Mouse (Mus musculus) common myeloid progenitor, adult 5-6 weeks (primary cell): ENCODE data around the gene Arl15. TPM values are rescaled to one million over a fixed set of nuclear protein-coding genes. Genes with fewer than 3 reads are reported as not detected.
"Not testable (repeated sequence)": the region's sequence is repeated elsewhere in the genome, so short reads cannot be mapped to it uniquely, and the experiment has no call there.

ENCODE experiments used
- ATAC-seq: replicated peaks from 2 replicates; pipeline ENCODE4 v1.8.0; 2016; ENCODE audit warnings: low read depth, mild to moderate bottlenecking, moderate TSS enrichment, inconsistent platforms; ENCODE audit not compliant: poor library complexity, severe bottlenecking
- total RNA-seq: library from RNA; stranded (forward); fragments of 200-1000, 187-1606 nt; gene quantifications from 2 replicates; pipeline ENCODE4 v1.2.3, GENCODE M21; 2017

Arl15 gene
- 15.3 and 18.9 TPM in 2 replicates for total RNA-seq

DNA sequence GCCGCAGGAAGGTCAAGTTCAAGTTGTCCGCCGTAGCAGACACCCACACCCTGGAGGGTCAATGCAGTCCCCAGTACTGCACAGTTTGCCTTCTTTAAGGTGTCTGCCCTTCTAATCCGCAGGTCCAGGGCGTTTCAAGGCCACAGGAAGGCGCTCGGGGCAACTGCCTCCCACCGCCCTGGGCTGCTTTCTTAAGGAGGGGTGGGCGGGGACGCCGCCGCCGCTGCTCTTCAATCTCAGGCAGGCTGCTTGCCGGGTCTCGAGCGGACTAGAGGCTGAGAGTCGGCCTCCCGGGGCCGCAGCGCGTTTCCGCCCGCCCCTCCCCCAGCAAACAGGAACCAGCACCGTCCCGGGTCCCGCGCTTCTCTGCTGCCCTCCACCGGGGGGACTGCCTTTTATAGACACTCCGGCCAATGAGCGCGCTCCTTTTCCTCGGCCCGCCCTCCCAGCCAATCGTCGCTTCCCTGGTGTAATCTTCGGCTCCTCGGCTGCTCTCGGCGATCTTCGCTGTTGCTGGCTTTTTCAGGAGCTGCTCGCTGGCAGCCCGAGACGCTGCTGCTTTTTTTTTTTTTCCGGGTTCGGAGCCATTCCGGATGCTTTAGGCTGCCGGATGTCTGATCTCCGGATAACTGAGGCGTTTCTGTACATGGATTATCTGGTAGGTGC, at the start of gene Arl15:
TSS of gene Arl15 (plus strand) at position 467 of the 666 bp plus-strand sequence.
- peak; percentile 91 for ATAC-seq

DNA sequence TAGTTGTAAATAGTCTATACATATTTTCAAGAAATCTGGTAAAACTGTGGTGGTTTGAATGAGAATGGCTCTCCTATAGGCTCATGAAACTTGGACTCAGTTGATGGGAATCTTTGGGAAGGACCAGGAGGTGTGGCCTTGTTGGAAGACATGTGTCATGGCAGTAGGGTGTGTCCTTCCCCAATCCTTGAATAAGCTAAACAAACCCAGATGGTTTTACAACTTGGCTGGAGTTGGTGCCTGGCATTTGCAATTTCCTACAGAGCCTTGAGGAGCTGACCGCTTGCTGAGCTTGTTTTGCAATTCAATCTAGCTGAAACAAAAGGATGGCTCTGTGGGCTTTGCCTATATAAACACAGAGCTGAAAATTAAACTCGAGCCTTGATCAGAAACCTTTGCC, 49.0 kb upstream of the Arl15 start:
- ATAC-seq = no peak

DNA sequence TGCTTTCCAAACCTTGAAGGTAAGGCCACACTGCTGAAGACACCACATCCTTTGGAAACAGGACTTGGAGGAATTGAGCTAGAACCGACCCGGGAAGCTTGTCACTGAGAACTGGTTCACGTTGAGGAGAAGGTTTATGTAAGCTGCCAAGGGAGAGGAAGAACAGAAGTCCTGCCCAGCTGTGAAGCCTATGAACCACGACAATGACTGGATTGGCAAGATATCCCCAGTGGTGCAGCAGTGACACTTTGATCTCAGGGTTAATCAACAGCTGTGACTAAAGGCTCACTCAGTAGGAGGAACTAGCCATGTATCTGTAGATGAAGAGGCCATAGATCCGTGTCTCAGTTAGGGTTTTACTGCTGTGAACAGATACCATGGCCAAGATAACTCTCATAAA, 43.5 kb upstream of the Arl15 start:
- ATAC-seq = no peak

DNA sequence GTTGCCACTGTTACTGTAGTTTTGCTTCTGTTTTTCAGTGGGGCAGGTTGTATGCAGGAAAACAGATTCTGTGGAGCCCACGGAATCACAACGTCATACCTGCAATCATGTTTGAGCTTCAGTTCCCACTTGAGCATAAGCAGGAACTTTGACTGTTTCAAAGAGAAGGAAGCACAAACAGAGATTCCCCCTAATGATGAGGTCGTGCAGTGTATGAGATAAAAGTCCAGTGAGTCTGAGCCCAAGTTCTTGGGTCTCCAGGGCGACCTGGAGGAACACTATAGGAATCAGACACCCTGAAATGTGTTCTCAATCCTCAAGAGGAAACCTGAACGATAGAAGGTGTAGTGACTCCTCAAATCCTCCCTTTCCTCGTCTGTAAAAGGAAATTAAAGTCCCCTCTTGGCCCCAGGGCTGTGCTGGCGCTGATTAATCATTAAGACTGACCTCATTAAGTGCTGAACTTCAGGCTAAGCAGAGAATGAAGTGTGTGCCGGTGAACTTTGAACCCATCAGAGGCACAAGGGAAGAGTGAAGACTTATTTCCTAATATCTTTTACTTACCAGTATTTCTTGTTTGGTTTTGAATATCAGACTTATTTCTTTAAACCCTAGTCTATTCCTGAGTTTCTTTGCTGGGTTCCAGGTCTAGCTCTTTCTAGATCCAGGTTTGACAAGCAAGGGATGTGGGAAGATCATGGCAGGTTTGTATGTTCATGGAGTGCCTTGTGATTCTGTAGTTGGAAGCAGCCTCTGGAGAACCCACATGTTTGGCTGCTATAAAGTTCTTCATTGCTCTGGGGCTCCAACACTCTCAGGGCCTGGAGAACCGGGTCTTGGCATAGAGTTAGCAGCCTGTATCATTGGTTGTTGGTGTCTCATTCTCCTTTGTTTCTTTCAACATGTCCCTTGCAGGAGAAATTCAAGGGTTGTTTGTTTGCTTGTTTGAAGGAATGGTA, 39.3 kb upstream of the Arl15 start:
- no peak for ATAC-seq

DNA sequence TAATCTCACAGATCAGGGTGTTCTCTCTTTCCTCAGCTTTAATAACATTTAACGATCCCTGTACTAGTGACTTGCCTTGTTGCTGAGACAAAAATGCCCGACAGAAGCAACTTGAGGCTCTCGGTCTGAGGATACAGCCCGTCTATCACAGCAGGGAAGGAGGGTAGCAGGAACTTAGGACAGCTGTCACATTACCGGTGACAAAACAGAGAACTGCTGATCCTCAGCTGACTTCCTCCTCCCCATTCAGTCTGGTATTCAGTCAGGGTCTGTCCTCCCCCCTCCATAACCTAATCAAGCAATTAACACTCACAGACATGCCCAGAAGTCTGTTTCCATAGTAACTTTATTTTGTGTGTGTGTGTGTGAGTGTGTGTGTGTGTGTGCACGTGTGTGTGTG, 38.5 kb upstream of the Arl15 start:
- no peak for ATAC-seq

DNA sequence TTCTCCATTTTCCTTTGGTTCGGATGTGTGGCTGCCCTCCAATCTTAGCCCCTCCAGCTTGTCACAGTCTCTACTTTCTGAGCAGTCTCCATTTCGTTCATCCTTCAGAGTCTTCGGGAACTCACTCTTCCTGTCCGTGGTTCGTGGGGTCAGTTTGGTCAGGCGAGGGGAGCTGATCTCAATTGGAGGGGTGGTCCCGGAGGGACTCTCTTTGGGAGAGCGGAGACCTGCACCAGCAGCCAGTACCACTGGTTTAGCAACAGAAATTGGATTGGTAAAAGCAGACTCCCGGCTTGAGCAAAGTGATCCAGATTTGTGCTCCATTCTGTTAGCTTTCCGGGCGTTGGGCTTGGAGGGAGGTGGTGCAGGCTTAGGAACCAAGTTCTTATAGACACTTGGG, 32.6 kb upstream of the Arl15 start:
- no peak for ATAC-seq

DNA sequence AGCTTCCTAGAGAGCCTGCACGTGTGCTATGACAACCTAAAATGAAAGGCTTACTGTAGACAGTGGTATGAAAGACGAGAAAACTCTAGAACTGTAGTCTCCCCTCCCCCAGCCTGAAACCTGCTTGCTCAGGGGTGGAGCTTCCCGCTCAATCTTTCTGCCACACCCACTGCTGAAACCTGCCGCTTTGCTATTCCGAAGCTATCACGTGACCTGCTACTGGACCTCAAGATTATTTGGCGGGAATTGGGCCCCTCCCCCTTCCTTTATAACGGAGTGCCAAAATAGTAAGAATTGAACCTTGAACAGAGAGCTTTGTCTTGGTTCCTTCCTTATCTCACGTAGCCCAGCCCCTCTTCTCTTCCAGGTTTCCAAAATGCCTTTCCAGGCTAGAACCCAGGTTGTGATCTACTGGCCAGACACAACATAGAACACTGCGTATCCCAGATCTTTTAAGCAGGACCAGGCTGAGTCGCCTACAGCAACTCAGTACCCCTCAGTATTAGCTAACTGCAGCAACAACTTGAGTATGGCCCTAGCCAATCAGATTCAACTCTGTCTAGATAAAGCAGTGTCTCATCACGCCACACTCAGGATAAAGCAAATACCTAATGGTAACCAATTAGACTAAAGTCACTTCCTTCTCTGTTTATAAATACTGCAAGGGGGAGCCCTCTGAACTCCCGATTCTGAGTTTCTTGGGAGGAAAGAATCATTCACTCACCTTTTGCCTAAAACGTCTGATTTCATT, 31.4 kb upstream of the Arl15 start:
- no peak for ATAC-seq

DNA sequence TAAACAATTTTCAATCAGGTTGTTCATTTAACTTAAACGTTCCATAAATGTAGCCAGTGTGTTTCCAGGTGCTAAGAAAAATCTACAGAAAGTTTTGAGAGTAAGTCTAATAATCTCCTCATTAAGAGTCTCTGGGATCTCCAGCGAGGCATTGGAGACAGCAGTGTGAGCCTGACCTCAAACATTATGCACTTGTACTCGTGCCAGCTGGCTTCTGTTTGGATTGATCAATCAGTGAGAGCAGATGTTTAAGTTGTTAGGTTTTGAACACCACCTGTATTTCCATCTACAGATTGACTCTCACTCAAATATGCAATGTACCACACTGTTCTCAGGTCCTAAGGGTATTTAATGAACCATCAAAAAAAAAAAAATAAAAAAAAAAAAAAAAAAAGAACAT, 28.9 kb upstream of the Arl15 start:
- ATAC-seq = no peak

DNA sequence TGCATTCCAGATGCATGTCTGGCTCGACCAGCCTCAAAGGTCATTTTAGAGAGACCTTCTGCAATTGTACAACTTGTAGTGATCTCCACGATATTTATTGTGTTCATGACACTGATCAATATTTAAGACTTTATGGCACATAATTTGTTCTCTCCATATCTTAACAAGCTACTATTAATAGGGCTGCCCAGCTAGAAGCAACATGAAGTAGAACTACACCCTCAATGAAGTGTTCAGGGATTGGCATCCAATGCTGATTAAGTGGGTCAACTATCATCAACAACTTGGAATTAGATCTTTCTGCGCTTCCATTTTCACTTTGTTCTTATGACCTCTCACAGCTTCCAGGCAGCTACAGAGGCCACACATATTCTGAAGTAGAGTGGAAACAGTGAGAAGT, 24.5 kb upstream of the Arl15 start:
- no peak for ATAC-seq

DNA sequence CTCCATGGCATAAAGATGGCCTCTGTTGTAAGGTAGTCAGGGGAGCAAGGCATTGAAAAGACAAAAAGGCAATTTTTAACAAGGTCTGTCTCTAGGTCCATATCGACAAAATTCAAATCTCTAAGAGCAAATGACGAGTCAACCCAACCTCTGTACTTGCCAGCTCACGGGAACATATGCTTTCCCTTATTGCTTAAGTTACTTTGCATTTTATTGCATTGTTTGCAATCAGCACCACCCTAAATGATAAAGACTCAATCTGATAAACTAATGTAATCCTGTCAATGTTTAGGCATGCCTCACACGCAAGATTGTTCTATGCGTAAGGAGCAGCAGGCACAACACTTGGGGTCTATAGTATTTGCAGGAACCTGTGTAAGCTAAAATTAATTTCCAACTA, 24.0 kb upstream of the Arl15 start:
- ATAC-seq = no peak

DNA sequence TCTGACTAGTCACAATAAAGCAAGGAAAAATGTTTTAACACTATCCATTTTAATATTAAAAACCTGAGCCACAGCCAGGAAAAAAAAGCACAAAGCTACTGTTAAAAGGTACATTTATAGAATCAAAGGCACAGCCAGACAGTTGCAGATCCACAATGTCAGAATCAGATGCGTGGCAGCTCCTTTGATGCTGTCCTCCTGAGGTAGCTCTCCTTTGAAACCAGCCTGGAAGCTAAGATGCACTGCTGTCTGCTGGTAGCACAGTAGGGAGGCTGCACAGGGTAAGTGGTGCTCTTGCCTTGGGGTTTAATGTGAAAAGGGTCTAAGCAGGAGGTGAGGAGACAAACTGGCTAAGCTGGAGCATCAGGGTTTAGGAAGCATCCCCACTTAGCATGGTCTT, 23.0 kb upstream of the Arl15 start:
- no peak for ATAC-seq

DNA sequence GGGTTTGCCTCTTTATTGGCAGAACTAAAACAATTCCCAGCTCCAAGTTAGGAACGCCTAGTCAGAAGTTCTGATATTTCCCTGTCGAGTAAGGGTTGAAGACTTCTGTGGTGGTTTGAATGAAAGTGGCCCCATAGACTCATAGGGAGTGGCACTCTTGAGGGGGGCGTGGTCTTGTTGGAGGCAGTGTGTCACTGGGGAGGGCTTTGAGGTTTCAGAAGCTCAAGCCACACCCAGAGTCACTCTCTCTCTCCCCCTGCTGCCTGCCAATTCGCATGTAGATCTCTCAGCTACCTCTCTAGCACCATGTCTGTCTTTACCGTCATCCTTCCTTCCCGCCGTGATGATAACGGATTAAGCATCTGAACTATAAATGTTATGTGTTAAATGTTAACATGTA, 19.5 kb upstream of the Arl15 start:
- ATAC-seq = no peak

DNA sequence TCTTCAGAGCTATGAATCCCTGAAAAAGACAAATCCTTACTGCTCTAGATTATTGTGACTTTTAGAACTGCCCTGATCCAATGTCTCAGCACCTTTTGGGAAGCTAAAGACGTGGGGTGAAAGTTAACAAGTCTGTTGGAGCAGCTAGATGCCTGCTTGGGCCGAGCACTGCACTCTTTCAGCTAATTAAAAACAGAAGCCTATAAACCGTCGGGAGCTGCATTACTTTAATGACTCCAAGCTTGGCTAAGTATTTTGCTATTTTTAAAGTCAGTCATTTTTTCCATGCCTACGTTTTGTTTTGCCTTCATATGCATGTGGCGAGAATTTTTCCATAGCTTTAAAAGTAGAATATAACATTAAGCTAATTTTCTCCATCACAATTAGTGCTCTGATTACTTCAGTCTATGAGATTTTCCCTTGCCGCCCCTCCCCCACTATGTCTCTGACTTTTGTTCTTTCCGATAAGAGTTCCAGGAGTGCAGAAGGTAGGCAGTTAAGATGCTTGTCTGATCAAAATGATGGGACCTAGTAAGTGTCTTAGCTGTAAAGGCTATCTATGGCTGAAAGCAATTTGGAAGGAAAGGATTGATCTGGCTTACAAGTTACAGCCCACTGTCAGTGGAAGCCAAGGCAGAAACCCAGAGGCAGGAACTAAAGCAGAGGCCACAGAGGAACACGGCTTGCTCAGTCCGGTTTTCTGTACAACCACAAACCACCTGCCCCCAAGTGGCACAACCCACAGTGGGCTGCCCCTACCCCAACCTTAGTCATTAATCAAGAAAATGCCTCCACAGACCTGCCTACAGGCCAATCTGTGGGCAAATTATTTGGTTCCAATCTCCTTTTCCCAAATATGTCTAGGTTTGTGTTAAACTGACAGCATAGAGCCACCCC, 18.8 kb upstream of the Arl15 start:
- ATAC-seq = no peak

DNA sequence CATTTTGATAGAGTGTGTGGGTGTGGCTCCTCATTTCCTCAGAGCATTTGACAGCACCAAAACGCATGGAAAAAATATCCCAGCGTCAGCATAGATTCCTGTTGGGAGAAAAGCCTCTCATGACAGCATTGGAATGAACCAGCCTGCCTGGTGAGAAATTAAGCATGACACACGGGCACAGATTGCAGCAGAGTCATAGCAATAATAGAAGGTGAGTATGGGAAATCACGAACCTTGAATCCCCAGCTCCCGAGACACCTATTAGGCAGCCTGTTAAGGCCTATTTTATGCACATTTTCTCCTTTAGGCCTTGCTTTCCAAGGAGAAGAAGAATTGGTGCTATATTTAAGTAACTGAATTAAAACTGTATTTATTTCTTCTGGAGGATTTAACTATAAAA, 8.5 kb upstream of the Arl15 start:
- no peak for ATAC-seq

DNA sequence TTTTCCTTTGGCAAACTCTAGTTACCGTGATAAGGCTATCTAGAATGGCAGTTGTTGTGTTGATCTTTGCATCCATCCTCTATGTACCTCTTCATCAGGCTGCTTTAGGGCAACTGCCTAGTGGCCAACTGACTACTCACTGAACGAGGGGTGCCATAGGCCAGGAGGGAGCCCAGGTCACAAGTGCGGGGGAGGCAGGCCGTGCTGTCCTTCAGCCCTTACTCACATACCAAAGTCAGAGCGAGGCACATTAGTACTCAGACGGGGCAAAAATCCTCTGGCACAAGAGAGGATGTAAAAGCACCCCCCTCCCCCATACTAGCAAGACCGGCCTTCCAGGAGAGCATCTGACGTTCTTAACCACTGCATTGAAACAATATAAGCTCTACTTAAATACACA, 7.2 kb upstream of the Arl15 start:
- ATAC-seq = no peak

DNA sequence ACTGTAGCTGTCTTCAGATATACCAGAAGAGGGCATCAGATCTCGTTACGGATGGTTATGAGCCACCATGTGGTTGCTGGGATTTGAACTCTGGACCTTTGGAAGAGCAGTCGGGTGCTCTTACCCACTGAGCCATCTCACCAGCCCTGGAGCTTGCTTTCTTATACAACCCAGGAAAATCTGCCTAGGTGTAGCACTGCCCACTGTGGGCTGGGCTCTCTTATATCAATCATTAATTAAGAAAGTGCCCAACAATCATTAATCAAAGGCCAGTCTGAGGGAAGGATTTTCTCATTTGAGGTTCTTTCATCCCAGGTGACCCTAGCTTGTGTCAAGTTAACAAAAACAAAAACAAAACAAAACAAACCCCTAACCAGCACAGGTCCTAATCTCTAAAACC, 4.3 kb upstream of the Arl15 start:
- not testable (repeated sequence) for ATAC-seq

DNA sequence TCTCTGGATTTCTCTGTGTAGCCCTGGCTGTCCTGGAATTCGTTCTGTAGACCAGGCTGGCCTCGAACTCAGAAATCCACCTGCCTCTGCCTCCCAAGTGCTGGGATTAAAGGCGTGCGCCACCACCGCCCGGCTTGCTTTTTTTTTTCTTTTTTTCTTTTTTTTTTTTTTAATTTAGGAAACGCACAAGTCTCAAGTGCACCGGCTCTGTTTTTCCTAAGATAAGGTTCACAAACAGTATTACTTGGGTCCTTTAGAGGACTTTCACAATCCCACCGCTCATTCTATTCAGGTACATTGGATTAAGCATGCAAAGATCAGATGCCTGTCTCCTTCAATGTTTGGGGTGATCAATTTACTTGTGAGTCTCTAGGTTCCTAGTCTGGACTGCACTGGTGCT, 668 bp upstream of the Arl15 start:
- no peak for ATAC-seq

DNA sequence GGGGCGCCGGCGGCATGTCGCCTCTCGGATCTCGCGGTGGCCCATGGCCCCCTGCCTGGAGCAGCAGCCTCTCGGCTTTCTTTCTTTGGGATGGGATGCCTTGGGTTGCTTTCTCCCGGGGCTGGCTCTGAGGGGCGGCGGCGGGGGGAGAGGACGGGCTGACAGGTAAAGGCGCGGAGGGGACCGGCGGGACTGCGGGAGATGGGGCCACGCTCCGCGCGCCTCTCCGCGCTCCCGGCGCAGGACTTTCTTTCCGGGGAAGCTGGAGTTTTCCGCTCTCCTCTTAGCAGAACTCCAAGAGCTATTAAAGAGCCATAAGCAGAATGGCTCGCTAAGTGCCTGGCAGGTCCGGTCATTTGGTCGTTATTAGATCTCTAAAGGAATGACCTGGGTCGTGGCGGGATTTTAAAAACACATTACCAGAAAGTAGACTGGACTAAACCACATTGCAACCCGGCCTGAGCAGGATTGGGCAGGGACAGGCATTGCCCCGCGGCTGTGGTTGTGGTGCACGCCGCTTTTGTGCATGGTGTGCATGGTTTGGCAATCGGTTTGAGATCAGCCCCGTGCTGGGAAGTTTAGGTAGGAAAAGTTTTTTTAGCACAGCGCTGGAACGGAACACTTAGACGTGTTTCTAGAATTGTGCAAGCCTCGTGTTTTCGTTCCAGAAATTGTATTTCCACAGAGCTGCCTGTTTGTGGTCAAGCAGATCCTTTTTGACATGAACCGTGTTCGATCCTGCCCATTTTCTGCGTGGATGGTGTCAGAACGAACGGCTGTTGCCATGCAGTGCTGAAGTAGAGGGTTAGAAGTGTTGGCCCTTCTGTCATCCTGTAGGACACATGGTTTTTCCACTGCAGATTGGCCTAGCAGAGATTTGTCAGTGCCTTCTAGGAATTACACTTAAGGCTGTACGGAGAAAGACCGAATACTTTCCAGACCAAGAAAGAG, 675 bp downstream of the Arl15 start:
- peak; percentile 43 for ATAC-seq

DNA sequence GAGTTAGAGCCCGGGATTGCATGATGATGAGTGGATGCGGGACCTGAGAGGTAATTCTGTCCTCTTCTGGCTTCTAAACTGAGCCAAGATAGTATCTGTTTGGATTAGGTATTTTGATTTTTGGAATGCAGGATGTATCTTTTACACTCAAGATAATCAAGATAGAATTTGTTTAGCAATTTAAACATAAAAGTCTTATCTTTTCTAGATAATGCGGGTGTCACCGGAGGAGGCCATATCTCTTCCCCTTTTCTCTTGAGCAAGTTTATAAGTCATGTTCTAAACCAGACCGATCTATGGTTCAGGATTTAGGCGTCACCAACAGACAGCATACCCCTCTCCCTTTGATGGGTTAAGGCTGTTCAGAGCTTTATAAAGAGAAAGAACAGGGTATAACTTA, 3.1 kb downstream of the Arl15 start:
- ATAC-seq = no peak
